Mouse (Mus musculus) forebrain, embryonic 13.5 days (tissue): Measurements from ENCODE around the gene Rnaseh2a. TPM values are rescaled to one million over a fixed set of nuclear protein-coding genes. Genes with fewer than 3 reads are reported as not detected.
A peak's percentile ranks its signal among the peaks of the same experiment; 100 is the strongest.

Source experiments
- ATAC-seq: fragments of 200-750 bp; cut with Nextera tagmentation; 2 replicates; pipeline ENCODE4 v1.8.0; 2017
- H3K27ac ChIP-seq: fragments of 300-500 bp; sonication (generic); 2 replicates; pipeline ENCODE4 v1.5.1; 2015; ENCODE audit warnings: inconsistent platforms, mild to moderate bottlenecking, moderate library complexity
- H3K27me3 ChIP-seq: fragments of 300-500 bp; sonication (generic); 2 replicates; pipeline ENCODE4 v1.6.1; 2015; ENCODE audit warnings: mild to moderate bottlenecking, inconsistent platforms
- H3K36me3 ChIP-seq: fragments of 300-500 bp; sonication (generic); 2 replicates; pipeline ENCODE4 v1.6.1; 2015; ENCODE audit warnings: mild to moderate bottlenecking, inconsistent platforms; ENCODE audit not compliant: poor library complexity, severe bottlenecking
- H3K4me1 ChIP-seq: fragments of 300-500 bp; sonication (generic); 2 replicates; pipeline ENCODE4 v1.6.1; 2015; ENCODE audit warnings: inconsistent platforms
- H3K4me2 ChIP-seq: fragments of 300-500 bp; sonication (generic); 2 replicates; pipeline ENCODE4 v1.6.1; 2015; ENCODE audit warnings: inconsistent platforms, mild to moderate bottlenecking, moderate library complexity
- H3K4me3 ChIP-seq: fragments of 300-500 bp; sonication (generic); 2 replicates; pipeline ENCODE4 v1.5.1; 2015; ENCODE audit warnings: mild to moderate bottlenecking, inconsistent platforms
- H3K9ac ChIP-seq: fragments of 300-500 bp; sonication (generic); 2 replicates; pipeline ENCODE4 v1.6.1; 2015; ENCODE audit warnings: mild to moderate bottlenecking, inconsistent platforms
- H3K9me3 ChIP-seq: fragments of 300-500 bp; sonication (generic); replicated peaks from 2 replicates; pipeline ENCODE4 v1.6.1; 2016; ENCODE audit warnings: inconsistent platforms
- WGBS: fragments of 180-500 bp; shearing (Covaris S2); methylation state at CpG from one replicate; pipeline ENCODE4 v1.1.7; 2015; 5-methylcytosine and 5-hydroxymethylcytosine counted together
- polyA plus RNA-seq: library from polyadenylated mRNA; unstranded; fragments of >200 nt; fragmentation: Nextera tagmentation; extraction: Ambion mirVana; gene quantifications from 2 replicates; pipeline ENCODE4 v1.2.1, GENCODE M21; 2015

The Rnaseh2a gene
- polyA plus RNA-seq, 1 experiment from 2014 or later: 119 TPM

DNA sequence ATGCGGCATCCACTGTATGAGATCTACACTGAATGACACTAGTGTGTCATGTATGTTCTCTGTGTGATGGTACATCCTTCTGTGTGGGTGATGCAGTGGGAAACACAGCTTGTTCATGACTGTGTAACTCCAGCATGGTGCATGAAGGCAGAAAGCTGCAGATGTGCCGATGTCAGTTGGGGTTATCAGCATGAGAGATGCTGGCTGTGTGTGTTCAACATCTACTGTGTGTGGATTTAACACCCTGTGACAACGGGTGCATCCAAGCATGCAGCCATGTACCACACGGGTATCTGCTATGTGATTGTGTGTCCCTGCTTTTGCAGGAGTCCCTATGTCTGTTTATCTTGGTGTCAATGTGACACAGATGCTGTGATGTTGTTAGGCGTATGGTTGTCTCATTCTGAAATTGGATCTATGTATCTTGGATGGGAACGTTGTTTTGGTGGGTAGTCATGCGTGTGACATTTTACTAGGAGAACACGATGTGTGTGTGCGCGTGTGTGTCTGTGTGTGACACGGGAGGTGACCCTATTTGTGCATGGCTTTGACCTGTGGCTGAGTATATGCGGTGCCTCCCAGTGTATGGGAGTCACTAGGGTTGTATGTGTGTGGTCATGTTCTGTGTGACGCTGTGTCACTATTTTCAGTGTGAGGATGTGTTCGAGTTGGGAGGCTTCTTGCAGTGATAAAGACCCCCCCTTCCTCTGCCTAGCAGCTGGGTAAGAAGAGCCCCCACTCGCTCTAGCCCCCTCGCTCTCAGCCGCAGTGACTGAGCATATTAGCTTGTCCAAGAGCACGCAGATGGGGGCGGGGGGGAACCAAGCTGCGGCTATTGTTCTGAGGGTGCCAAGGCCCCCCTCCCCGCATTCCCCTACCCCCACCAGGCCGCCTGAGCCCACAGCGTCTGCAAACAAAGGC, 33.3 kb downstream of the Rnaseh2a start:
- Histone ChIP-seq H3K9me3 (no peaks in the 10 kb centered on the region), H3K27me3 (peaks cover 14% of the 10 kb centered on the region; the same call in 1 of the 2 replicates), H3K4me2 (peak overlapping the region; percentile 80), H3K27ac (peak overlapping the region; percentile 87), H3K4me1 (peaks cover 33% of the 10 kb centered on the region), H3K4me3 (peak overlapping the region; percentile 74), H3K36me3 (0 out of 2 replicates have a peak, but pooled peaks cover 3% of the 10 kb centered on the region), H3K9ac (peak overlapping the region; percentile 89)
- 14% methylated on average over 23 of the region's 23 CpGs for WGBS
- peak; percentile 43 for ATAC-seq

DNA sequence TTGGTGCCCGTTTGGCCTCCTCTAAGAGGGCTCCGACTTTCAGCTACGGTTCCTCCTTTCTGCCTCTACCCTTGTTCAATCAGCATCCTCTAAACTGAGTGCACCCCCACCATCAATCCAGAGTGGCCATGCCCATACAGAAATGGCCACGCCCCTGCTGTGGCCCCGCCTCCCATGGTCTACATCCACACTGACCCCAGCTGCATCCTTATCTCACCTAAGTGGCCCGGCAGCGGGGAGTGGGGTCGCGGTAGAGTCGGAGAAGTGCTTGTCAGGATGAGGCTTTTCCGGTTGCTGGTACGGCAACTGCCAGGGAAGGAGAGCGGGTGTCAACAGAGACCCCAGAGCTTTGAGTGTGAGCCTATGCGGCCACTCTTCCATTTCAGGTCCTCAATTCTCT, 34.1 kb downstream of the Rnaseh2a start:
- peaks cover 33% of the 10 kb centered on the region for H3K4me1 ChIP-seq
- peak overlapping the region; percentile 87 for H3K27ac ChIP-seq
- peak; percentile 13; the same call in 1 of the 2 replicates for ATAC-seq
- H3K36me3 ChIP-seq: peaks cover 6% of the 10 kb centered on the region
- peak overlapping the region; percentile 80 for H3K4me2 ChIP-seq
- no peaks in the 10 kb centered on the region for H3K9me3 ChIP-seq
- peaks cover 17% of the 10 kb centered on the region for H3K27me3 ChIP-seq
- 6% methylated on average over 14 of the region's 14 CpGs for WGBS
- H3K4me3 ChIP-seq: peak overlapping the region; percentile 74
- H3K9ac ChIP-seq: peak overlapping the region; percentile 89

DNA sequence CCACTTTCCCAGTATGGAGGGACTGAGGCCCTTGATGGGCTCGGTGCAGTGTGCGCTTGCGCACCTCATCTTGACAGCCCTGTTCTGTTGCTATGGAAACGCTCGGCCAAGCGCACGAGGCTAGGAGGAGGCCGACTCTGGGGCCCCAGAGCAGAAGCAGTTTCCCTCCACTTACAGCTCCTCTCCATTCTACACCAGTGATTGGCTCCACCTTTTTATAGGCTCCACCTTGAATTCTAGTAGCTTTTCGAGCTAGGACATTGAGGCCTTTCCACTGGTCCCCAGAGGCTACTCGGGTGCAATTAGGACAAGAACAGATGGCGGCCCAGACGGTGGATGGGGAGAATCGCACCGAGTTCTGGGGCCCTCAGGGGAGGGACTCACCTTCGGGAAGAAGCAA, 34.7 kb downstream of the Rnaseh2a start:
- no peaks in the 10 kb centered on the region for H3K9me3 ChIP-seq
- H3K36me3 ChIP-seq: peaks cover 13% of the 10 kb centered on the region
- H3K4me3 ChIP-seq: peak overlapping the region; percentile 74
- peak overlapping the region; percentile 80 for H3K4me2 ChIP-seq
- peak overlapping the region; percentile 89; the same call in 1 of the 2 replicates for H3K9ac ChIP-seq
- H3K27me3 ChIP-seq: peaks cover 24% of the 10 kb centered on the region
- peak; percentile 57 for ATAC-seq
- WGBS: 1% methylated on average over 15 of the region's 15 CpGs
- H3K4me1 ChIP-seq: peaks cover 33% of the 10 kb centered on the region
- H3K27ac ChIP-seq: peak overlapping the region; percentile 87; the same call in 1 of the 2 replicates

DNA sequence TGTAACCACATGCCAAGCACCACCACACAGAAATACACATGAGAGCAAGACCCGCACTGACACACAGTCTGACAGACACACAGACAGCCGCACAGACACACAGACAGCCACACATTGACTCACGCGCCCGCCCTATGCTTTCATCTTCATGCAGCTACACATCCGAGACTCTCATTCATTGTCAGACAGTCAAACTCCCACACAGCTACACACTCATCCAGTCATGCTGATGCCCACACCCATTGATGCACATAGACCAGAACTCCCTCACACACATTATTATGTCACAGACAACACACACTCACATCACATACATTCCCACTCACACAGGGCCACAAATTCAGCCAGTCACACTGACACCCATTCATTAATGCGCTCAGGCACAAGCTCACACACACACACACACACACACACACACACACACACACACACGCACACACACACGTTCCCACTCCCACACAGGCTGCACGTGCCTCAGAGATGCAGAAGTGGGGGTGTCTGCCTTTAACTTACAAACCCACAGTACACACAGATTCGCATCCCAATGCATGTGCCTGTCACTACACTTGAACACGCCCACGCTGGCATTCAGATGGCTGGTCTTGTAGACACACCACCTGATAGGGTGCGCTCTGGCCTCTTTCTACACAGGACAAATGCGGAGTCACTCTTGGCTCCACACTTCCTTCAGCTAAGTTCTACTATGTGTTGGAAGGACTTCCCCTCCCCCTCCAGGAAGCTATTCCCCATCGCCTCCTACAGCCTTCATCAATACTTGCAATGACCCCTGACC, 35.6 kb downstream of the Rnaseh2a start:
- H3K9me3 ChIP-seq: no peaks in the 10 kb centered on the region
- peaks cover 13% of the 10 kb centered on the region for H3K36me3 ChIP-seq
- H3K4me3 ChIP-seq: peak overlapping the region; percentile 74
- WGBS: 86% methylated on average over 16 of the region's 16 CpGs
- peak overlapping the region; percentile 80 for H3K4me2 ChIP-seq
- no peak overlapping the region for H3K27ac ChIP-seq
- no peak for ATAC-seq
- peaks cover 41% of the 10 kb centered on the region for H3K4me1 ChIP-seq
- peaks cover 30% of the 10 kb centered on the region for H3K27me3 ChIP-seq
- H3K9ac ChIP-seq: no peak overlapping the region

DNA sequence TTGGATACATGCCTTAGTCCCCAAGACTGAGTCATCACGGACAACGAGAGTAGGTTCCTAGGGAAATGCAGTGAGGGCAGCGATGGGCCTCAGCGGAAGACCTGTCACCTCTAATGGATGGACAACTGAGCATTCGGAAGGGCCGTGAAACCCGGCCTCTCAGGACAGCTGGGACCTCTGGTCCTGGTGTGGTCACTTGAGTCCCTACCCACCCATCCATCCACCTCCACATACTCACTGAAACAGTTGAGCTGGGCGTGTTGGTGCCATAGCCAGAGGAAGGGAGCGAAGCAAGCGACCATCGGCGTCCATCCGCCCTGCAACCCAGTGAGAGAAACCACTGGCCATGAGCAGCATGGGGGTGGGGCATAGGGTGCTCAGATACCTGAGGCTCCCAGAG, 39.0 kb downstream of the Rnaseh2a start:
- H3K27me3 ChIP-seq: peaks cover 27% of the 10 kb centered on the region
- H3K4me3 ChIP-seq: no peak overlapping the region
- H3K36me3 ChIP-seq: peaks cover 36% of the 10 kb centered on the region
- 91% methylated on average over 13 of the region's 13 CpGs for WGBS
- no peak overlapping the region for H3K4me2 ChIP-seq
- H3K4me1 ChIP-seq: peaks cover 36% of the 10 kb centered on the region
- no peak overlapping the region for H3K27ac ChIP-seq
- no peak overlapping the region for H3K9ac ChIP-seq
- no peak for ATAC-seq
- no peaks in the 10 kb centered on the region for H3K9me3 ChIP-seq

DNA sequence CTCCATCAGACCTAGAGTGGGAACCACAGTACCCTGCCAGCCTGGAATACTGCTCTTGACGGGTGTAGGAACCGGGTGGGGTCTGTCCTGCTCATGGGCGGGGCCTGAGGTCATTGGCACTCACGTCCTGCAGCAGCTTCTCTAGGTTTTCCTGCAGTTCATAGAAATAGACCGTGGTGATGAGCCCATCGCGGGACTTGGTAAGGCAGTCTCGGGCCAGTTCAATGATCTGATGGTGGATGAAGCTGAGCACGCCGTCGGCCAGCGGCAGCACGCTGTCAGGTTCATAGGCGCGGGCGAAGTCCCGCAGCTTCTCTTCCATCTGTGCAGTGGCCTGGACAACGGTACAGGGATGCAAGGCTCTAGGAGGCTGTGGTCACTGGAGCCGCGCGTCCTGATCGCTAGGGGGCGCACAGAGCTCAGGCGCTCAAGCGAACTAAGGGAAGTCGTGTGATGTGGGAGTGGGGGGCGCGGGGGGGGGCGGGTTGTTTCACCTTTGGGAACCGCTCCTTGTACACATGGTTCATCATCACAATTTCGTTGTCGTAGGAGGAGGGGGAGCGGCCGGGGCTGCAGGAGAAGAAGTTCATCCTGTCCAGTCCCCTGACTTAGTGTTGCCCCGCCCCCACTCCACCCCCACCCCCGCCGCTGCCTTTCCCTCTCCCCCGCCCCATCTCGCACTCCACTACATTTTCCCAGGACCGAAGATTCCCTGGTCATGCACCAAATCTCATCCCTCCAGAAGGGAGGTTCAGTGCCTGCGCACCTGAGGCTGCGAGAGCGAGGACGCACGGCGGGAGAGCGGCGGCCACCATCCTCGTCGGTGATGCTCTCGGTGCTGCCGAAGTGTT, 40.9 kb downstream of the Rnaseh2a start:
- Histone ChIP-seq H3K36me3 (peaks cover 52% of the 10 kb centered on the region), H3K4me2 (peak overlapping the region; percentile 66), H3K4me1 (peaks cover 16% of the 10 kb centered on the region), H3K27ac (no peak overlapping the region), H3K9me3 (no peaks in the 10 kb centered on the region), H3K9ac (peak overlapping the region; percentile 54), H3K4me3 (peak overlapping the region; percentile 39), H3K27me3 (peaks cover 21% of the 10 kb centered on the region)
- ATAC-seq: peak; percentile 79
- WGBS: 2% methylated on average over 44 of the region's 52 CpGs

DNA sequence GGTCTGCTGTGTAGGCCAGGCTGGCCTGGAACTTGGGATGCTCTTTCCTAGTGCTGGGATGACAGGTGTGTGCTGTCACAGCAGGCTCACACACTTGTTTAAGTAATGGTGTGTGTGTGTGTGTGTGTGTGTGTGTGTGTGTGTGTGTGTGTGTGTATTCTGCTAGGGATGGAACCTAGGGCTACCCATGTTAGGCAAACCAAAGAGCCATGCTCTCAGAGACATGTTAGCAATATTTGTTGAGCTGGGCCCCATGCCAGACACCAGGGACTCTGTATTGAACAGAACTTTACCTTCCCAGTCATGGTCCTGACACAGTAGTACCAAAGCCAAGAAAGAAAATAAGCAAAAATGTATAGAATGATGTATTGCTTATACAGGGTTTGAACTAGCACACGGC, 42.1 kb downstream of the Rnaseh2a start:
- 78% methylated on average over 1 of the region's 1 CpGs for WGBS
- no peak overlapping the region for H3K4me2 ChIP-seq
- no peak for ATAC-seq
- peaks cover 15% of the 10 kb centered on the region for H3K4me1 ChIP-seq
- peaks cover 21% of the 10 kb centered on the region for H3K27me3 ChIP-seq
- no peak overlapping the region for H3K27ac ChIP-seq
- peaks cover 59% of the 10 kb centered on the region for H3K36me3 ChIP-seq
- H3K9me3 ChIP-seq: no peaks in the 10 kb centered on the region
- no peak overlapping the region for H3K9ac ChIP-seq
- no peak overlapping the region for H3K4me3 ChIP-seq

DNA sequence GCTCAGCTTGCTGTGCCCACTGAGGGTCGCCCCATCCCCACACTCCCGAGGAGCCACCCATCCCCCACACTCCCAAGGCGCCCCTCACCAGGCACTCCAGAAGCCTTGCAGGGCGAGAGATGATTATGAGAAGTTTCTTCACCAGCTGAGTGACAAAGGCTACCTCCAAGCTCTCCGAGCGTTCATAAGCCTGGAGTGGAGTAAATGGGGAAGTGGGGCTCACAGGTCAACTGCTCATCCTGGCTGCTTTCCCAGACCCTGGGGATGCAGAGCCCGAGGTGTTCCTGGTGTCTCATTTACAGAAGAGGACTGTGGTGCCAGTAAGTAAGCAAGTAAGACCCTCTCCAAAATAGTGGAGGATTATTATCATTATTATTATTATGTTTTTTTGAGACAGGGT, 44.0 kb downstream of the Rnaseh2a start:
- Histone ChIP-seq H3K27ac (no peak overlapping the region), H3K36me3 (peaks cover 72% of the 10 kb centered on the region), H3K9ac (no peak overlapping the region), H3K4me1 (peaks cover 15% of the 10 kb centered on the region), H3K27me3 (peaks cover 18% of the 10 kb centered on the region), H3K4me3 (no peak overlapping the region), H3K9me3 (no peaks in the 10 kb centered on the region), H3K4me2 (no peak overlapping the region)
- 80% methylated on average over 7 of the region's 7 CpGs for WGBS
- no peak for ATAC-seq

DNA sequence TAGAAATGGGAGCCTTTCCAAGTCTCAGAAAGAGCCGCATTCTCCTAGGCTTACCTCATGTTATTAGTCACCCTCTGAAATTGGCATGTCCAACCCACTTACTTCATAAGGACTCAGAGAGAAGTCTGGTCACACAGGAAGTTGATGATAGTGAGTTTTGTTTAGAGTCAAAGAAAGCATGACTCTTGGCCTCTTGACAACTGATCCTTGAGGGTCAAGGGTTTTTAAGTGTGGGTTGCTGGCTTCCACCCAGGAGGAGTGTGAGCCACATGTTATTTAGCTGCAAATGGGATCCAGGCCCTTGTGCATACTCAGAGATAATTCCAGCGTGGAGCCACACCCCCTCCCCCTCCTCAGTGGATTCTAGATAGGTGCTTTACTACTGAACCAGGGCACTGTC, 48.0 kb downstream of the Rnaseh2a start:
- 94% methylated on average over 2 of the region's 2 CpGs for WGBS
- no peak overlapping the region for H3K27ac ChIP-seq
- peaks cover 88% of the 10 kb centered on the region for H3K36me3 ChIP-seq
- H3K27me3 ChIP-seq: 0 out of 2 replicates have a peak, but pooled peaks cover 4% of the 10 kb centered on the region
- no peak overlapping the region for H3K4me3 ChIP-seq
- no peak overlapping the region for H3K4me2 ChIP-seq
- no peaks in the 10 kb centered on the region for H3K4me1 ChIP-seq
- H3K9me3 ChIP-seq: no peaks in the 10 kb centered on the region
- no peak overlapping the region for H3K9ac ChIP-seq
- no peak for ATAC-seq

DNA sequence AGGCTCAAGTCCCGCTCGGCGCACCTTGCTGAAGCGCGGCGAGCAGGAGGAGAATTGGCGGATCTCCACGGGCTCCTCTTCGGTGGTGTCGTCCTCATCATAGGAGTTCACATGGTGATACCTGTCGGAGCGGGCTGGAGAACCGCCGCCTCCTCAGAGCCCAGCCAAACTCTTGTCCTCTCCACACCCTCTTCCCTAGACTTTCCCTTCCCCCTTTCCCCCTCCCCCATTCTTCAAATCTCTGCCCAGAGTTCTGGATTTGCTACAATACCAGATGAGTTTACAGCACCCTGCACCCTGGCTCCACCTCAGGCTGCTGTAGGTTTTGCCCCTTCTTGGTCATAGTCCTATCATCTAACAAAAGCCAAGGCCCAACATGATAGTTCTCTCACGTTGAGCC, 50.9 kb downstream of the Rnaseh2a start:
- WGBS: 90% methylated on average over 15 of the region's 15 CpGs
- no peak overlapping the region for H3K9ac ChIP-seq
- no peak for ATAC-seq
- no peak overlapping the region for H3K4me3 ChIP-seq
- no peak overlapping the region for H3K27ac ChIP-seq
- H3K4me2 ChIP-seq: no peak overlapping the region
- peaks cover 92% of the 10 kb centered on the region for H3K36me3 ChIP-seq
- no peaks in the 10 kb centered on the region for H3K9me3 ChIP-seq
- H3K27me3 ChIP-seq: peaks cover 27% of the 10 kb centered on the region
- H3K4me1 ChIP-seq: no peaks in the 10 kb centered on the region

DNA sequence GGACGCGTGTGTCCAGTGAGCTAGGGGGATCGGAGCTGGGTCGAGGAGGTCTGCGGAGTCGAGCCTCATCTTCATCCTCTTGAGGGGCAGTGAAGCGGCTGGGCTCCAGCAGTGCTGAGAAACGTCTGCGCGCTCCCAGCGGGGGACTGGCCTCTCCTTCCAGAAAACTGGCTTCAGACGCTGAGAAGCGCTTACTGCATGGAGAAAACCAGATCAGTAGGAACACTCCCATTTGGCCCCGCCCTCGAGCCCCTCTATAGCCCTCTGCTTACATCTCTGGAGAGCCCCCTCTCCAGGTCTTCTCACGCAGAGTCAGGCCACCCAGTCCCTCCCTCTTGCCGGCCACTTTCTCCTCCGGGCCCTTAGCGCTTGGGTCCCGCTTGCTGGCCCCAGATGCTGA, 51.8 kb downstream of the Rnaseh2a start:
- no peak for ATAC-seq
- Histone ChIP-seq H3K9me3 (no peaks in the 10 kb centered on the region), H3K27me3 (peaks cover 34% of the 10 kb centered on the region), H3K36me3 (peaks cover 93% of the 10 kb centered on the region), H3K9ac (no peak overlapping the region), H3K27ac (no peak overlapping the region), H3K4me2 (no peak overlapping the region), H3K4me3 (no peak overlapping the region), H3K4me1 (peaks cover 7% of the 10 kb centered on the region)
- WGBS: 33% methylated on average over 20 of the region's 20 CpGs
